Mouse (Mus musculus): ENCODE data around the gene Gm15128.
"Not testable (repeated sequence)": the region's sequence is repeated elsewhere in the genome, so short reads cannot be mapped to it uniquely, and the experiment has no call there.

Gene Gm15128

DNA sequence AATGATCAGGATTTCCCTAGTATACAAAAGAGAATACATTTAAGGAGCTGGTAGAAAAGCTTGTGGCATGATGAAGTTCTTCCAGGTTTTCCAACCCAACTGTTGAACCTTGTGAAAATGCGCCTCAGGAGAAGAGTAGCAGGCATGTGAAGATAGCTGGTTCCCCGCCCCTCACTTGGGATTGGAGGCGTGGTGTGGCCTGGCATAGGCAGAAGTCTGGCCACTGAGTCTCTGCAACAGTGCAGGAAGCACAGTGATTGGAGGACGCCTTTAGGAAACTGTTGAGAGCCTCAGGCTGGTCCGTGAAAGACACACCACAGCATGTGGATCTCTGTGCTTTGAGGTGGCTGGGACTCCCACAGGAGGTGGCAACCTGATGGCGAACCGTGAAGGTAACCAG, at the start of gene Gm15128:
Gene Gm15128, plus strand, starts transcription at position 301 of the 400 bp plus-strand sequence.
- not testable (repeated sequence) for H3K4me3 ChIP-seq (replicated peaks; ENCODE audit: low read length); H3K36me3 ChIP-seq (ENCODE audit: insufficient read depth, low read length); H3K4me1 ChIP-seq (replicated peaks; ENCODE audit: low read depth, low read length); H3K27me3 ChIP-seq (ENCODE audit: insufficient read depth, low read length); H3K9me3 ChIP-seq (ENCODE audit: low read length)
